ENCODE assay signal across 11 mouse cellular contexts in genomic region chr10:81021547-81022110, GRCm38 (mm10). TPM values are rescaled to one million over a fixed set of nuclear protein-coding genes. Genes with fewer than 3 reads are reported as not detected.
A peak's percentile ranks its signal among the peaks of the same experiment; 100 is the strongest.
DNase-seq lines count a peak whose midpoint lies in the region; ATAC-seq and TF ChIP-seq lines count a peak whose summit lies in the region.
"Had no signal": no experiment of that assay in that cellular context is flagged by ENCODE, and none has a peak within 500 bp of the region (broad histone marks: within the 10 kb centered on the region; RNA-seq: fewer than 3 reads in every experiment).

No protein-coding gene starts in this region.

- H3K27ac ChIP-seq in heart, embryonic 15.5 days: no peak overlapping the region
- no peak overlapping the region for H3K27ac ChIP-seq in ES-E14 (ENCODE audit: insufficient read depth, low read depth, low read length, poor library complexity, severe bottlenecking)
- peak overlapping the region; percentile 26; the same call in 1 of the 2 replicates for H3K27ac ChIP-seq in hindbrain, postnatal 0 days
- H3K27ac ChIP-seq: liver, embryonic 13.5 days had no signal

- no peak for DNase-seq in heart, postnatal 4 days
- DNase-seq in ES-E14 (ENCODE audit: low read depth, low spot score): no peak
- peak; percentile 19 for DNase-seq in hindbrain, postnatal 0 days (ENCODE audit: low spot score)
- no peak for DNase-seq in adrenal gland, postnatal 14 days
- DNase-seq: liver, embryonic 13.5 days had no signal

- peaks cover 3% of the 10 kb centered on the region; the same call in 1 of the 2 replicates for H3K4me1 ChIP-seq in heart, embryonic 15.5 days (replicated peaks)
- peaks cover 0 to 25% of the 10 kb centered on the region in 2 experiments; a peak in 1 of 4 replicates for H3K4me1 ChIP-seq in ES-E14 (ENCODE audit: control insufficient read depth in 2 of 2, insufficient read depth in 2 of 2, low read length in 2 of 2, poor library complexity in 1 of 2)
- peaks cover 8% of the 10 kb centered on the region; the same call in 1 of the 2 replicates for H3K4me1 ChIP-seq in hindbrain, postnatal 0 days (ENCODE audit: insufficient read depth, low read length)

- no peak overlapping the region for H3K9ac ChIP-seq in heart, embryonic 15.5 days
- peak overlapping the region; percentile 29; the same call in 1 of the 2 replicates for H3K9ac ChIP-seq in ES-E14 (ENCODE audit: insufficient read depth, low read depth, low read length, poor library complexity, severe bottlenecking)
- H3K9ac ChIP-seq in hindbrain, postnatal 0 days (replicated peaks; ENCODE audit: low read length): no peak overlapping the region
- H3K9ac ChIP-seq: liver, embryonic 13.5 days had no signal

- no peaks in the 10 kb centered on the region for H3K79me3 ChIP-seq in C2C12 (ENCODE audit: low read depth)

- WGBS in heart, embryonic 15.5 days: 7% methylated on average over 26 of the region's 26 CpGs
- 15% methylated on average over 26 of the region's 26 CpGs for WGBS in hindbrain, postnatal 0 days

- no peaks in the 10 kb centered on the region for H3K79me2 ChIP-seq in C2C12 (ENCODE audit: control insufficient read depth, insufficient read depth)

- H3K9me3 ChIP-seq in heart, embryonic 15.5 days (replicated peaks): no peaks in the 10 kb centered on the region
- no peaks in the 10 kb centered on the region for H3K9me3 ChIP-seq in ES-E14 (ENCODE audit: control insufficient read depth, insufficient read depth, low read depth, low read length)
- H3K9me3 ChIP-seq in hindbrain, postnatal 0 days (ENCODE audit: low read length): no peaks in the 10 kb centered on the region
- H3K9me3 ChIP-seq: liver, embryonic 13.5 days had no signal

- in situ Hi-C loops in ES-E14 (cut with MboI; ENCODE audit: low sequenced_read_pairs in 2 of 2, unreplicated experiment in 2 of 2): no loop called here

- no peak overlapping the region for H3K4me3 ChIP-seq in heart, embryonic 15.5 days
- no peak overlapping the region for H3K4me3 ChIP-seq in C2C12 (ENCODE audit: insufficient read depth, poor library complexity, severe bottlenecking)
- H3K4me3 ChIP-seq in ES-E14 (ENCODE audit: insufficient read depth in 1 of 2, low read depth in 1 of 2, low read length in 2 of 2, poor library complexity in 1 of 2, severe bottlenecking in 1 of 2): peak overlapping the region; percentile 26 to 47; a peak in 3 of 4 replicates
- H3K4me3 ChIP-seq in hindbrain, postnatal 0 days (ENCODE audit: low read length): no peak overlapping the region
- H3K4me3 ChIP-seq: erythroblast, embryonic 14.5 days; liver, embryonic 13.5 days had no signal

- TF ChIP-seq CTCF in C2C12 (IDR thresholded peaks at IDR 0.05; ENCODE audit: control insufficient read depth, insufficient read depth, insufficient read length): no peak
- no peak for TF ChIP-seq CTCF in hindbrain, postnatal 0 days (IDR thresholded peaks at IDR 0.05; ENCODE audit: low read depth)

- ATAC-seq in heart, embryonic 15.5 days (replicated peaks; ENCODE audit: insufficient number of reproducible peaks, insufficient read depth, low FRiP score, low read depth): no peak
- ATAC-seq in hindbrain, postnatal 0 days: peak; percentile 8; the same call in 1 of the 2 replicates
- no peak for ATAC-seq in monocyte, adult 5-6 weeks (replicated peaks; ENCODE audit: insufficient number of reproducible peaks, low FRiP score, low TSS enrichment, poor library complexity, severe bottlenecking)
- ATAC-seq: Patski had no signal

- peak overlapping the region; percentile 3 for H3ac ChIP-seq in C2C12 (ENCODE audit: control insufficient read depth, insufficient read length, low read depth)

- no peaks in the 10 kb centered on the region for H3K36me3 ChIP-seq in heart, embryonic 15.5 days
- H3K36me3 ChIP-seq in C2C12 (ENCODE audit: control insufficient read depth, insufficient read depth): no peaks in the 10 kb centered on the region
- no peaks in the 10 kb centered on the region for H3K36me3 ChIP-seq in ES-E14 (ENCODE audit: control insufficient read depth, insufficient read depth, low read length, poor library complexity, severe bottlenecking)
- H3K36me3 ChIP-seq in hindbrain, postnatal 0 days (ENCODE audit: insufficient read depth, low read length): no peaks in the 10 kb centered on the region
- H3K36me3 ChIP-seq: liver, embryonic 13.5 days had no signal

- peak overlapping the region; percentile 33; the same call in 1 of the 2 replicates for H3K4me2 ChIP-seq in heart, embryonic 15.5 days
- peak overlapping the region; percentile 21 for H3K4me2 ChIP-seq in hindbrain, postnatal 0 days (ENCODE audit: low read depth, low read length)
- H3K4me2 ChIP-seq: liver, embryonic 13.5 days had no signal

- H3K27me3 ChIP-seq in heart, embryonic 15.5 days: peaks cover 58% of the 10 kb centered on the region
- H3K27me3 ChIP-seq in C2C12 (ENCODE audit: control insufficient read depth, insufficient read depth, insufficient read length): peaks cover 3% of the 10 kb centered on the region
- no peaks in the 10 kb centered on the region for H3K27me3 ChIP-seq in hindbrain, postnatal 0 days (ENCODE audit: insufficient read depth, low read length)

TF ChIP-seq in C2C12, 6 proteins besides CTCF, POLR2A, EP300 and RAD21:
- TF ChIP-seq MAX (IDR thresholded peaks at IDR 0.05) (no peak), FOSL1 (IDR thresholded peaks at IDR 0.05; ENCODE audit: insufficient read depth, low read length, poor library complexity, severe bottlenecking) (no peak), MYOG (IDR thresholded peaks at IDR 0.05; ENCODE audit: control insufficient read depth, extremely low read depth, insufficient read length) (no peak), CEBPB (IDR thresholded peaks at IDR 0.05; ENCODE audit: low read depth) (no peak), MYOD1 (IDR thresholded peaks at IDR 0.05; ENCODE audit: control insufficient read depth, insufficient read length, low read depth) (no peak), USF1 (IDR thresholded peaks at IDR 0.05; ENCODE audit: low read depth) (no peak)

TF ChIP-seq in ES-E14, 5 proteins besides CTCF, POLR2A, EP300 and RAD21:
- TF ChIP-seq CHD2 (IDR thresholded peaks at IDR 0.05; ENCODE audit: low read depth, low read length) (no peak), HCFC1 (IDR thresholded peaks at IDR 0.05; ENCODE audit: borderline replicate concordance, insufficient read depth, low read length) (no peak), MAFK (IDR thresholded peaks at IDR 0.05; ENCODE audit: insufficient read depth, low read depth, low read length) (no peak), ZNF384 (IDR thresholded peaks at IDR 0.05; ENCODE audit: low read depth, low read length) (no peak), ZC3H11A (IDR thresholded peaks at IDR 0.05; ENCODE audit: borderline replicate concordance, low read depth, low read length) (no peak)
TF ChIP-seq in ES-E14: peak in this region for 0.

RNA-seq across cellular contexts. Expression of gene Diras1, which starts 3.8 kb away (rescaled TPM):
- 0.29 TPM in 1 of 2 replicates, not detected in the other for polyA plus RNA-seq in heart, embryonic 15.5 days (2015; fragmentation: Nextera tagmentation; extraction: Ambion mirVana)
- total RNA-seq in heart, postnatal 4 days (2021): not detected
- polyA plus RNA-seq in C2C12 (2012; fragmentation: generic; extraction: Trizol): 0.28 TPM
- 1.1 and 1.3 TPM in 2 replicates for total RNA-seq in ES-E14 (2012; rRNA removed)
- total RNA-seq in hindbrain, postnatal 0 days (2014; rRNA removed): 82.0 and 106 TPM in 2 replicates
- polyA plus RNA-seq in hindbrain, postnatal 0 days (2015; fragmentation: Nextera tagmentation; extraction: Ambion mirVana): 69.0 and 78.7 TPM in 2 replicates
- total RNA-seq in monocyte, adult 5-6 weeks (2017): 0.38 TPM in 1 of 3 replicates, not detected in the others
- 2.1 and 2.3 TPM in 2 replicates for total RNA-seq in adrenal gland, postnatal 14 days (2021)
- polyA plus RNA-seq: erythroblast, embryonic 14.5 days; heart, embryonic 14.5 days had no signal

RNA-seq across cellular contexts. Expression of gene Gng7, which starts 6.9 kb away (rescaled TPM):
- 1.1 and 1.9 TPM in 2 replicates for polyA plus RNA-seq in heart, embryonic 15.5 days (2015; fragmentation: Nextera tagmentation; extraction: Ambion mirVana)
- under 1 TPM; 0.38 to 0.47 TPM for total RNA-seq in heart, postnatal 4 days (2021)
- 0.25 TPM for polyA plus RNA-seq in C2C12 (2012; fragmentation: generic; extraction: Trizol)
- 0.79 and 0.94 TPM in 2 replicates for total RNA-seq in ES-E14 (2012; rRNA removed)
- total RNA-seq in hindbrain, postnatal 0 days (2014; rRNA removed): 26.2 and 27.2 TPM in 2 replicates
- 18.9 and 22.1 TPM in 2 replicates for polyA plus RNA-seq in hindbrain, postnatal 0 days (2015; fragmentation: Nextera tagmentation; extraction: Ambion mirVana)
- 0.10 TPM in 1 of 3 replicates, not detected in the others for total RNA-seq in monocyte, adult 5-6 weeks (2017)
- total RNA-seq in adrenal gland, postnatal 14 days (2021): 5.9 and 6.2 TPM in 2 replicates
- polyA plus RNA-seq: erythroblast, embryonic 14.5 days had no signal

RNA-seq across cellular contexts. Expression of gene Slc39a3, which starts 15.6 kb away (rescaled TPM):
- 7.1 and 11.8 TPM in 2 replicates for polyA plus RNA-seq in heart, embryonic 15.5 days (2015; fragmentation: Nextera tagmentation; extraction: Ambion mirVana)
- 1 to 10 TPM; 7.6 to 7.8 TPM for total RNA-seq in heart, postnatal 4 days (2021)
- polyA plus RNA-seq in C2C12 (2012; fragmentation: generic; extraction: Trizol): 11.6 TPM
- total RNA-seq in ES-E14 (2012; rRNA removed): 12.6 and 13.1 TPM in 2 replicates
- total RNA-seq in hindbrain, postnatal 0 days (2014; rRNA removed): 118 and 126 TPM in 2 replicates
- 40.6 and 41.9 TPM in 2 replicates for polyA plus RNA-seq in hindbrain, postnatal 0 days (2015; fragmentation: Nextera tagmentation; extraction: Ambion mirVana)
- 4.5 to 9.9 TPM (median 7.3 TPM) in 3 replicates for total RNA-seq in monocyte, adult 5-6 weeks (2017)
- total RNA-seq in adrenal gland, postnatal 14 days (2021): 30.3 and 30.5 TPM in 2 replicates

RNA-seq across cellular contexts. Expression of gene Sgta, which starts 38.4 kb away (rescaled TPM):
- polyA plus RNA-seq in heart, embryonic 15.5 days (2015; fragmentation: Nextera tagmentation; extraction: Ambion mirVana): 133 and 166 TPM in 2 replicates
- total RNA-seq in heart, postnatal 4 days (2021): 100 to 1,000 TPM; 102 to 103 TPM
- polyA plus RNA-seq in C2C12 (2012; fragmentation: generic; extraction: Trizol): 154 TPM
- 113 and 116 TPM in 2 replicates for total RNA-seq in ES-E14 (2012; rRNA removed)
- 264 and 279 TPM in 2 replicates for total RNA-seq in hindbrain, postnatal 0 days (2014; rRNA removed)
- polyA plus RNA-seq in hindbrain, postnatal 0 days (2015; fragmentation: Nextera tagmentation; extraction: Ambion mirVana): 275 and 290 TPM in 2 replicates
- 27.8 to 50.9 TPM (median 31.5 TPM) in 3 replicates for total RNA-seq in monocyte, adult 5-6 weeks (2017)
- total RNA-seq in adrenal gland, postnatal 14 days (2021): 212 and 215 TPM in 2 replicates

RNA-seq across cellular contexts. Expression of gene Thop1, which starts 48.2 kb away (rescaled TPM):
- polyA plus RNA-seq in heart, embryonic 15.5 days (2015; fragmentation: Nextera tagmentation; extraction: Ambion mirVana): 22.3 and 31.6 TPM in 2 replicates
- 10 to 100 TPM; 14.5 to 15.5 TPM for total RNA-seq in heart, postnatal 4 days (2021)
- polyA plus RNA-seq in C2C12 (2012; fragmentation: generic; extraction: Trizol): 67.3 TPM
- total RNA-seq in ES-E14 (2012; rRNA removed): 155 and 174 TPM in 2 replicates
- total RNA-seq in hindbrain, postnatal 0 days (2014; rRNA removed): 73.5 and 79.1 TPM in 2 replicates
- 36.4 and 36.9 TPM in 2 replicates for polyA plus RNA-seq in hindbrain, postnatal 0 days (2015; fragmentation: Nextera tagmentation; extraction: Ambion mirVana)
- 2.5 to 3.6 TPM (median 2.8 TPM) in 3 replicates for total RNA-seq in monocyte, adult 5-6 weeks (2017)
- 56.0 and 60.6 TPM in 2 replicates for total RNA-seq in adrenal gland, postnatal 14 days (2021)

Comparison
In these comparisons a context has a peak if more than half of its experiments do, and no peak if none do; other contexts are left out.
1. H3K4me3 ChIP-seq: peak in ES-E14 (2 of 2); none in heart, embryonic 15.5 days (single experiment), C2C12 (single experiment) and hindbrain, postnatal 0 days (single experiment).
2. RNA of gene Diras1, which starts 3.8 kb away (total RNA-seq): 82.0 to 106 TPM in hindbrain, postnatal 0 days; 2.1 to 2.3 TPM in adrenal gland, postnatal 14 days, 1.1 to 1.3 TPM in ES-E14, 0.38 TPM in monocyte, adult 5-6 weeks and not detected in heart, postnatal 4 days; every median in the first group is over 10 times any median in the second.